Mouse (Mus musculus) stomach, embryonic 14.5 days (tissue): ENCODE data around the gene Gucd1. TPM values are rescaled to one million over a fixed set of nuclear protein-coding genes. Genes with fewer than 3 reads are reported as not detected.

Source experiments
- ATAC-seq: fragments of 200-750 bp; cut with Nextera tagmentation; 2 replicates; pipeline ENCODE4 v1.8.0; 2017; ENCODE audit warnings: low read depth, moderate TSS enrichment; ENCODE audit not compliant: insufficient number of reproducible peaks, insufficient read depth, low FRiP score
- H3K27ac ChIP-seq: fragments of 300-500 bp; sonication (generic); 2 replicates; pipeline ENCODE4 v1.5.1; 2014; ENCODE audit warnings: mild to moderate bottlenecking, low read length, moderate library complexity, mixed read lengths
- H3K27me3 ChIP-seq: fragments of 300-500 bp; sonication (generic); 2 replicates; pipeline ENCODE4 v1.6.1; 2014; ENCODE audit warnings: low read length, control low read depth, mixed read lengths; ENCODE audit not compliant: control insufficient read depth, insufficient read depth
- H3K36me3 ChIP-seq: fragments of 300-500 bp; sonication (generic); 2 replicates; pipeline ENCODE4 v1.6.1; 2014; ENCODE audit warnings: mild to moderate bottlenecking, control low read depth, low read length, moderate library complexity, mixed read lengths; ENCODE audit not compliant: control insufficient read depth, insufficient read depth
- H3K4me1 ChIP-seq: fragments of 300-500 bp; sonication (generic); 2 replicates; pipeline ENCODE4 v1.6.1; 2014; ENCODE audit warnings: low read length, control low read depth, mixed read lengths; ENCODE audit not compliant: control insufficient read depth, insufficient read depth
- H3K4me2 ChIP-seq: fragments of 300-500 bp; sonication (generic); replicated peaks from 2 replicates; pipeline ENCODE4 v1.6.1; 2014; ENCODE audit warnings: low read depth, low read length, control low read depth
- H3K4me3 ChIP-seq: fragments of 300-500 bp; sonication (generic); 2 replicates; pipeline ENCODE4 v1.5.1; 2014; ENCODE audit warnings: low read depth, low read length, control low read depth
- H3K9ac ChIP-seq: fragments of 300-500 bp; sonication (generic); replicated peaks from 2 replicates; pipeline ENCODE4 v1.6.1; 2014; ENCODE audit warnings: low read depth, mild to moderate bottlenecking, control low read depth, low read length, moderate library complexity, mixed read lengths
- H3K9me3 ChIP-seq: fragments of 300-500 bp; sonication (generic); 2 replicates; pipeline ENCODE4 v1.6.1; 2016; ENCODE audit warnings: low read depth, low read length, control low read depth; ENCODE audit not compliant: control insufficient read depth
- WGBS: fragments of 180-500 bp; shearing (Covaris S2); extraction: QIAGEN DNeasy Blood & Tissue Kit; methylation state at CpG from one replicate; pipeline ENCODE4 v1.1.7; 2014; 5-methylcytosine and 5-hydroxymethylcytosine counted together
- polyA plus RNA-seq: library from polyadenylated mRNA; unstranded; fragments of >200 nt; fragmentation: Nextera tagmentation; extraction: Ambion mirVana; gene quantifications from 2 replicates; pipeline ENCODE4 v1.2.1, GENCODE M21; 2014

Gene Gucd1
- polyA plus RNA-seq, 1 experiment from 2014 or later: 29.9 TPM

DNA sequence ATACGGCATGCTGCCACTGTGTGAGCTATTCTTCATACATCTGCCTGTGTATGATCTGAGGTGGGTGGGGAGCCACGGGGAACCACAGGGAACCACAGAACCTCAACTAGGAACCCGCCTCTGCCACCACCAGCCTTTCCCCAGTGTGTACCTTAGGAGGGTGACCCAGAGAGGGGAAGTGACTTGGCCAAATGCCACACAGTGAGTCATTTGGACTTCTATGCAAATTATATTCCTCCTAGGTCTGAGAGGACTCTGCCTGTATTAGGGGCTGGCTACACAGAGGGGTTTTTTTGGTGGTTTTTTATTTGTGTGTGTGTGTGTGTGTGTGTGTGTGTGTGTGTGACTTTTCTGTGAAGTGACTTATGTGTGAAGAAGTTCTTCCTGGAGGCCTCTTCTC is 191.2 kb downstream of the Gucd1 start:
- 0 out of 2 replicates have a peak, but pooled peaks cover 2% of the 10 kb centered on the region for H3K4me1 ChIP-seq
- H3K4me3 ChIP-seq: no peak overlapping the region
- ATAC-seq: 0 out of 2 replicates have a peak, but pooled peaks have one; percentile 30
- no peak overlapping the region for H3K4me2 ChIP-seq
- H3K27me3 ChIP-seq: no peaks in the 10 kb centered on the region
- H3K9me3 ChIP-seq: no peaks in the 10 kb centered on the region
- WGBS: 83% methylated on average over 3 of the region's 3 CpGs
- H3K36me3 ChIP-seq: no peaks in the 10 kb centered on the region
- H3K27ac ChIP-seq: no peak overlapping the region
- no peak overlapping the region for H3K9ac ChIP-seq

DNA sequence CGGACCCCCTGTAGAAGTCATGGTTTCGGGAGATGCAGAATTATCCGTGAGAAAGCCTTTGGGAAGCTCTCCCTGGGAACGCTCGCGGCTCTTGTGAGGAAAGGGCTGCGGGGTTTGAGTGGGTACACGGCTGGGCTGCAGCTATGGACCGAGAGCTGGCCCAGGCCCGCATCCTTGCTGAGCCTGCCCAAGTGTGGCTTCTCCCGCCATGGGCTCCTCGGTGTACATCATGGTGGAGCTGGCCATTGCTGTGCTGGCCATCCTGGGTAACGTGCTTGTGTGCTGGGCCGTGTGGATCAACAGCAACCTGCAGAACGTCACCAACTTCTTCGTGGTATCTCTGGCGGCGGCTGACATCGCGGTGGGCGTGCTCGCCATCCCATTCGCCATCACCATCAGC is 192.0 kb downstream of the Gucd1 start:
- Histone ChIP-seq H3K4me2 (no peak overlapping the region), H3K4me3 (no peak overlapping the region), H3K36me3 (no peaks in the 10 kb centered on the region), H3K9me3 (no peaks in the 10 kb centered on the region), H3K27me3 (no peaks in the 10 kb centered on the region), H3K9ac (no peak overlapping the region), H3K4me1 (0 out of 2 replicates have a peak, but pooled peaks cover 2% of the 10 kb centered on the region), H3K27ac (no peak overlapping the region)
- WGBS: 97% methylated on average over 23 of the region's 23 CpGs
- ATAC-seq: no peak

DNA sequence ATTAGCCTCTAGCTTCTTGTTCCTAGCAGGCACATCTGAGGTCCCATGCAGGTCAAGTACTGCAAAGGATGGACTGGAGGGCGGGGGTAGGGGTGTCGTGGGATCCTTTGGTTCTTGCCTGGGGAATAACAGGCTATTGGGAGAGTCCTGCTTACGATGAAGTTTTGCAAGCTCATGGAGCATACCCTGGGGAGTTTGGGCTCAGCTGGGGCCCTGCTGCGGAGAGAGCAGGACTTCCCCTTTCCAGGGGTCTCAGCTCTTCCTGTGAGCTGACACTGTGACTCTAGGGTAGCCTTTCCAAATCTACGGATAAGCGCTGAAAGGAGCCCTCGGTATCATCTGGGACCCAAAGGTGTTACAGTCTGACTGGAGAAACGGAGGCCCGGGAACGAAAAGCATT is 193.4 kb downstream of the Gucd1 start:
- H3K9me3 ChIP-seq: no peaks in the 10 kb centered on the region
- no peaks in the 10 kb centered on the region for H3K27me3 ChIP-seq
- no peak overlapping the region for H3K4me2 ChIP-seq
- ATAC-seq: no peak
- 65% methylated on average over 10 of the region's 10 CpGs for WGBS
- H3K36me3 ChIP-seq: no peaks in the 10 kb centered on the region
- H3K9ac ChIP-seq: no peak overlapping the region
- H3K4me3 ChIP-seq: no peak overlapping the region
- H3K4me1 ChIP-seq: 0 out of 2 replicates have a peak, but pooled peaks cover 2% of the 10 kb centered on the region
- H3K27ac ChIP-seq: no peak overlapping the region

DNA sequence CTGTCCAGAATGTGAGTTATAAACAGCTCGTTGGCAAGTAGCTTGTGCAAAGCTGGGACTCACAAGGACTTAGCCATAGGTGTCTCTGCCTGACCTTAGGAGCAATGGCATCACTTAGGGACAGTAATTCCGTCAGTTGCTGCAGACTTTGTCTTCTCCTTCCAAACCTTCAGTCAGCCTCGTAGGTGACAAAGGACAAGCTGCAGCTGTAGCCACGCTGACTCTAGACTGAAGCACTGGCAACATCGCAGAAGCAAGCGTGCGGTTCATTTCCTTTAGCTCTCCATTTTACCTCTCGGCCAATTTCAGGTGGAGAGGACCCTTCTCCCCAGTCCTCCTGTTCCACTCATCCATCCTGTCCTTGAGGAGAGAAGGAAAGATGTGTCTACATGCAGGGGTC is 193.8 kb downstream of the Gucd1 start:
- WGBS: 82% methylated on average over 8 of the region's 8 CpGs
- H3K27me3 ChIP-seq: no peaks in the 10 kb centered on the region
- no peak overlapping the region for H3K27ac ChIP-seq
- H3K4me3 ChIP-seq: no peak overlapping the region
- no peak overlapping the region for H3K9ac ChIP-seq
- no peak for ATAC-seq
- H3K4me1 ChIP-seq: 0 out of 2 replicates have a peak, but pooled peaks cover 2% of the 10 kb centered on the region
- H3K4me2 ChIP-seq: no peak overlapping the region
- H3K9me3 ChIP-seq: no peaks in the 10 kb centered on the region
- no peaks in the 10 kb centered on the region for H3K36me3 ChIP-seq

DNA sequence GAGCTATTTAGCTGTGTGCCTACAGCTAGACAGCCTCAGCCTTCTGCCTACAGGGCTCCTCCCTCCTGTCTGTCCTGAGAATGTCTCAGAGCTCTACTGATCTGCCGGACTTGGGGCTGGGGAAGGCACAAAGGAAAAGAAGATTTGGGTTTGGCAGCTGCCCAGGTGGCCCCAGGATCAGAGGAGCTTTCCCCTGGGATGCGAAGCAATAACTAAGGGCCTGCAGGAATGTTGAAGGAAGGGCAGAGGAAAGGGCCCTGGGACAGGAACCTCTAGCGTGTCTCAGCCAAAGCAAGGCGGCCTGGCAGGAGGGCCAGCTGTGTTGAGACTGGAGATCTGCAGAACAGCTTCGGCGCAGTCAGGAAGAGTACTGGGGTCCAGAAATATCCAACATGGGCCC is 194.8 kb downstream of the Gucd1 start:
- H3K36me3 ChIP-seq: no peaks in the 10 kb centered on the region
- no peak for ATAC-seq
- peaks cover 3% of the 10 kb centered on the region; the same call in 1 of the 2 replicates for H3K27me3 ChIP-seq
- WGBS: 62% methylated on average over 6 of the region's 6 CpGs
- H3K4me3 ChIP-seq: no peak overlapping the region
- H3K4me1 ChIP-seq: 0 out of 2 replicates have a peak, but pooled peaks cover 2% of the 10 kb centered on the region
- no peak overlapping the region for H3K9ac ChIP-seq
- no peaks in the 10 kb centered on the region for H3K9me3 ChIP-seq
- H3K27ac ChIP-seq: no peak overlapping the region
- H3K4me2 ChIP-seq: no peak overlapping the region

DNA sequence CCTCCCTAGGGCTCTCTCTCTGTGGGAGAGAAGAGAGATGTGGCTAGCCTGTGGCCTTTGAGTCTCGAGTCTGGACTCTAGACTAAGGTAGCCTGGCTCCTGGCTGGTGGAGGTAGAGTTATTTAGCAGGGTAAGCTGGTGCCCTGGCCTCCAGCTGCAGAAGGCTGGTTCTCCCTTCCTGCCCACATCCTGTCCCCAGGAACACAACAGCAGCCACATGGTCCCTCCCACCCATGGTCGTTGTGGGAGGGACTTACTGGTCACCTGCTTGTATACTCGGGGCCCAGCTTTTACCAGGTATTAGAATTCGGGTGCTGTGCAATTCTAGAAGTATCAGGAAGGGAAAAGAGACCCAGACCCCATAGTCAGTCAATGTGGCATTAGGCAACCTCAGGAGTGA is 197.5 kb downstream of the Gucd1 start:
- Histone ChIP-seq H3K27ac (no peak overlapping the region), H3K4me1 (peaks cover 8% of the 10 kb centered on the region; the same call in 1 of the 2 replicates), H3K36me3 (no peaks in the 10 kb centered on the region), H3K27me3 (peaks cover 7% of the 10 kb centered on the region; the same call in 1 of the 2 replicates), H3K9me3 (no peaks in the 10 kb centered on the region), H3K4me3 (no peak overlapping the region), H3K4me2 (no peak overlapping the region), H3K9ac (no peak overlapping the region)
- 56% methylated on average over 4 of the region's 4 CpGs for WGBS
- ATAC-seq: no peak

DNA sequence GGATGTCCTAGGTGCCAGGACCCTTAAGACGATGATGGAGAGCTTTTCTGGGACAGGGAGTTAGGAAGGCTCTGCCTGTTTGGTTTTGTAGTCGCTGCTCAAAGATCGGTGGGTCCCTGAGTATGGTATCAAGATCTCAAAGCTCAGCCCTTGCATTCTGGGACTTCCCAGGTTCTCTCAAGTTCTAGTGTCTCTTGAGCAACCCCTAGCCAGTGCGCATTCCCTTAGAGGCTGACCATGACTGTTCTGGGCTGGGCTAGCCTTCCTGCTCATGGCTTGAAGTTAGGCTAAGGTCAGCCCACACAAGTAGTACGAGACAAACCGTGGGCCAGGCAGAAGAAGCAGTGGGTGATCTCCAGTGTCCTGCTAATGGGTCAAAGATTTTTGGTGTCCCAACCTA is 199.6 kb downstream of the Gucd1 start:
- H3K9me3 ChIP-seq: no peaks in the 10 kb centered on the region
- H3K9ac ChIP-seq: no peak overlapping the region
- H3K27me3 ChIP-seq: peaks cover 7% of the 10 kb centered on the region; the same call in 1 of the 2 replicates
- H3K27ac ChIP-seq: no peak overlapping the region
- 0 out of 2 replicates have a peak overlapping the region, but pooled peaks have one; percentile 43 for H3K4me3 ChIP-seq
- peaks cover 15% of the 10 kb centered on the region; the same call in 1 of the 2 replicates for H3K4me1 ChIP-seq
- peaks cover under 1% of the 10 kb centered on the region; the same call in 1 of the 2 replicates for H3K36me3 ChIP-seq
- WGBS: 72% methylated on average over 6 of the region's 6 CpGs
- no peak for ATAC-seq
- peak overlapping the region; percentile 78; the same call in 1 of the 2 replicates for H3K4me2 ChIP-seq

DNA sequence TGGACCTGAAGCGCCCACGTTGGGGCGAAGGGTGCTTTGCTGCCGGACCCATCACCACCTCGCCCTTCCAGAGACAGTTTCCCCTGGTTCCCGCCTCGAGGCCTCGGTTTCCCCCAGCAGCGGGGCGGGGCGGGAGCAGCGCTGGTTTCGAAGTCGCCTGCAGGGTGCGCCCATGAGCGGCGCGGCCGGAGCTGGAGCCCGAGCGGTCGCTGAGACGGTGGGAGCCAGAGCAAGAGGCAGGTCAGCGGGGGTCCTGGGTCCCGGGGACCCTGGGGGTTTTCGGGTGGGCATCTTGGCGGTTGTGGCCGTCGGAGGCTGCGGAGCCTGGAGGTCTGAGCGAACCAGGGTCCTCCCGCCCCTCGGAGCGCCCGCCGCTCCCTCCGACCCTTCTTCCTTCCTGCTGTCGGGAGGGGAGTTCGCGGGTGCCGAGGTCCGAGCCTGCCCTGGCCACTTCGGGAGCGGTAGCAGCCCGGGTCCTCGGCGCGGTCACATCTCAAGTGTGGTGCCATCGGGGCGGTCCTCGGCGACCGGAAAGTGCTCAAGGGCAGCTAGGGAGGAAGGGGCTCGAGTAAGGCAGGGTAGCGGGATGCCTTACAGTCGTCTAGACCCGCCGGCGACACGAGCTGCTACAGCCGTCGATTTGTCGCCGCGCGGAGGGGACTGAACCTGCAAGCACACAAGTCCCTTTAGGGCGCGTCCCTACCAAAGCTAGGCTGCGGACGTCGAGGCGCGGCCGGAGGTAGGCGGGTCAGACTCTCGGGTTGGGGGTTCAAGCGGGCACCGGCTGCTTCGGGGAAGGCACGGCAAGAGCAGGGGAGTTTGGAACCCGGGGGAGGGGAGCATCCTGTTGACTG is 200.6 kb downstream of the Gucd1 start:
- peak; percentile 60; the same call in 1 of the 2 replicates for ATAC-seq
- H3K27ac ChIP-seq: no peak overlapping the region; the same call in 1 of the 2 replicates
- WGBS: 2% methylated on average over 80 of the region's 81 CpGs
- peak overlapping the region; percentile 42; the same call in 1 of the 2 replicates for H3K9ac ChIP-seq
- peaks cover 7% of the 10 kb centered on the region; the same call in 1 of the 2 replicates for H3K27me3 ChIP-seq
- H3K36me3 ChIP-seq: peaks cover 5% of the 10 kb centered on the region; the same call in 1 of the 2 replicates
- H3K4me3 ChIP-seq: peak overlapping the region; percentile 43
- peaks cover 13% of the 10 kb centered on the region; the same call in 1 of the 2 replicates for H3K4me1 ChIP-seq
- H3K4me2 ChIP-seq: peak overlapping the region; percentile 78
- no peaks in the 10 kb centered on the region for H3K9me3 ChIP-seq
